Mouse (Mus musculus): ENCODE data around the gene 4930404H24Rik. TPM values are rescaled to one million over a fixed set of nuclear protein-coding genes. Genes with fewer than 3 reads are reported as not detected.

The 4930404H24Rik gene
- polyA plus RNA-seq, 1 experiment from 2014 or later, result not detected

GRCm38 (mm10) chr2:153469764-153470163, 22.8 kb upstream of the 4930404H24Rik start:
- Histone ChIP-seq H3K9me3 (ENCODE audit: control insufficient read depth, low read length) (no peaks in the 10 kb centered on the region), H3K27ac (ENCODE audit: low read depth, low read length) (no peak overlapping the region), H3K4me1 (replicated peaks; ENCODE audit: control insufficient read depth, insufficient read depth, low read length) (0 out of 2 replicates have a peak, but pooled peaks cover 3% of the 10 kb centered on the region), H3K9ac (ENCODE audit: low read length) (no peak overlapping the region), H3K27me3 (ENCODE audit: control insufficient read depth, insufficient read depth, low read length) (no peaks in the 10 kb centered on the region), H3K4me2 (ENCODE audit: low read depth, low read length, severe bottlenecking) (no peak overlapping the region), H3K4me3 (ENCODE audit: low read depth, low read length) (no peak overlapping the region), H3K36me3 (ENCODE audit: control insufficient read depth, insufficient read depth, low read length) (no peaks in the 10 kb centered on the region)
- WGBS, result 43% methylated on average over 4 of the region's 4 CpGs
- DNase-seq (ENCODE audit: low spot score) (no peak), ATAC-seq (replicated peaks; ENCODE audit: low FRiP score) (no peak)

- Histone ChIP-seq H3K9me3 (ENCODE audit: control insufficient read depth, low read length) (no peaks in the 10 kb centered on the region), H3K4me2 (ENCODE audit: low read depth, low read length, severe bottlenecking) (no peak overlapping the region)
These were observed 21.6 kb upstream of the 4930404H24Rik start for GRCm38 (mm10) chr2:153470983-153471382.

DNA sequence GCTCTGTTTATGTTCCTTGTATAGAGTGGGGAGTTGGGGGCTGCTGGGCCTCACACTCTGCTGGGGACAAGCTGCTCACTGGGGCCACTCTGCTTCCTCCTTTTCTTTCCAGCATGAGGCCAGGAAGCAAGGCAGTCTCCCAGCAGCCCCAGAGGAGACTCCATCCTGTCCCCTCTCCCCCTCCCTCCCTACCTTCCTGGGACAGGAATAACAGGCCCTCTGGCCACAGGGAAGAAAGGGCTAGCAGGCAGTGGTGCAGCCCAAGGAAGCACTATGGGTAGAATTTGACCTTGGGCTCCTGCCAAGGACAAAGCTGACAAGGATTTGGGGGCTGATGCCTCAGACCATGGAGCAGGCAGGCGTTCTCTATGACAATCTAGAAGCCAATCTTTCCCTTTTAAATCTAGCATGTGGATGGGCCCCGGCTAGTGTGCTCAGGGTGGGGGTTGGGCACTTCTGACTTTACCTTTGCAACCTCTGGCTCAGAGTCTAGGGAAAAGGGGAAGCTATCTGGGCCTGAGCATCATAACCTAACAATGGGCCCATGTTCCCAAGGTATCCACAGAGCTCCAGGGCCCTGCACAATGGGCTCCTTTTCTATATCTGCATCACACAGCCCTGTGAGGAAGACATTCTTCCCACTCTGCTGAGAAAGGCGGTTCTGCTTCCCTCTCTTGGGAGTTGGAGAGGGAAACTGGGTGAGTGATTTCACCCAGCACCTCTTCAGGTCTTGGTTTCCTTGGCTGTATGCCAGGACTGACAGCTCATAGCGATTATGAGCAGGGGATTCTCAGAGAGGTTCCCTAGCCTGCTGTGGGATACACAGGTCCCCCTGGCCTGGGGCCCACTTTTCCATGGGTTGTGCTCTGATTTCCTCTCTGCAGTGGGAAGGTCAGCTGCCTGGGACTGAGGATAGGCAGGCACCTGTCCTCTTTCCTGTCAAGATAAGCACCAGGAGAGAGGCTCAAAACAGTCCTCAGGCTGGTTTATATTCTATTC, 17.2 kb upstream of the 4930404H24Rik start:
- Histone ChIP-seq H3K9me3 (ENCODE audit: control insufficient read depth, low read length) (no peaks in the 10 kb centered on the region), H3K9ac (ENCODE audit: low read length) (no peak overlapping the region), H3K36me3 (ENCODE audit: control insufficient read depth, insufficient read depth, low read length) (no peaks in the 10 kb centered on the region), H3K27me3 (ENCODE audit: control insufficient read depth, insufficient read depth, low read length) (no peaks in the 10 kb centered on the region; the same call in 1 of the 2 replicates), H3K4me2 (ENCODE audit: low read depth, low read length, severe bottlenecking) (no peak overlapping the region), H3K27ac (ENCODE audit: low read depth, low read length) (no peak overlapping the region), H3K4me3 (ENCODE audit: low read depth, low read length) (no peak overlapping the region), H3K4me1 (replicated peaks; ENCODE audit: control insufficient read depth, insufficient read depth, low read length) (no peaks in the 10 kb centered on the region; the same call in 1 of the 2 replicates)
- 56% methylated on average over 4 of the region's 4 CpGs for WGBS
- DNase-seq (ENCODE audit: low spot score) (no peak), ATAC-seq (replicated peaks; ENCODE audit: low FRiP score) (no peak)

More at GRCm38 (mm10) chr2:153470983-153471382, 21.6 kb upstream of the 4930404H24Rik start:
- Histone ChIP-seq H3K36me3 (ENCODE audit: control insufficient read depth, insufficient read depth, low read length) (no peaks in the 10 kb centered on the region), H3K9ac (ENCODE audit: low read length) (no peak overlapping the region), H3K4me1 (replicated peaks; ENCODE audit: control insufficient read depth, insufficient read depth, low read length) (peaks cover 3% of the 10 kb centered on the region; the same call in 1 of the 2 replicates), H3K27ac (ENCODE audit: low read depth, low read length) (no peak overlapping the region), H3K27me3 (ENCODE audit: control insufficient read depth, insufficient read depth, low read length) (no peaks in the 10 kb centered on the region), H3K4me3 (ENCODE audit: low read depth, low read length) (no peak overlapping the region)
- DNase-seq (ENCODE audit: low spot score) (no peak), ATAC-seq (replicated peaks; ENCODE audit: low FRiP score) (no peak)
- WGBS, result 61% methylated on average over 3 of the region's 3 CpGs

GRCm38 (mm10) chr2:153478583-153478982, 14.0 kb upstream of the 4930404H24Rik start:
- 9% methylated on average over 4 of the region's 4 CpGs for WGBS
- no peak overlapping the region for H3K9ac ChIP-seq (ENCODE audit: low read length)
- no peaks in the 10 kb centered on the region for H3K9me3 ChIP-seq (ENCODE audit: control insufficient read depth, low read length)
- H3K36me3 ChIP-seq (ENCODE audit: control insufficient read depth, insufficient read depth, low read length), result no peaks in the 10 kb centered on the region
- no peak overlapping the region for H3K4me3 ChIP-seq (ENCODE audit: low read depth, low read length)
- ATAC-seq (replicated peaks; ENCODE audit: low FRiP score) (peak; percentile 73), DNase-seq (ENCODE audit: low spot score) (peak; percentile 80)
- peaks cover 10% of the 10 kb centered on the region for H3K4me1 ChIP-seq (replicated peaks; ENCODE audit: control insufficient read depth, insufficient read depth, low read length)
- no peaks in the 10 kb centered on the region; the same call in 1 of the 2 replicates for H3K27me3 ChIP-seq (ENCODE audit: control insufficient read depth, insufficient read depth, low read length)
- H3K4me2 ChIP-seq (ENCODE audit: low read depth, low read length, severe bottlenecking), result no peak overlapping the region
- H3K27ac ChIP-seq (ENCODE audit: low read depth, low read length), result no peak overlapping the region

DNA sequence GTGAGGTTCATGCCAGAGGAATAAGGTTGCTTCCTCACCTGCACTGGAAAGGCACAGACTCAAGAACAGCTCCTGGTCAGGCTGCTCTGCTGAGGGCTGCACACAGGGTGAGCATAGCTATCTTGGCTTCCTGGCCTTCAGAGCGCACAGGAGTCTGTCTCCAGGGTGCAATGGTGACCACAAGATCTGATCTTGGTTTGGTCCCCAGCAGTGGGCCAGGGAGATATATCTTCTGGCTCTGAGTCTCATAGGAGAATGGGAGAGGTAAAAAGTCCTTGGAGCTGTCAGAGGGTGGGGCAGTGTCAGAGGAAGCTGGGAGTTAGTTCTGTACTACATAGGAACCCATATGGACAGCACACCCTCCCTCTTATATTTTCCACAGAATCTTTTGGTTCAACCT, 13.1 kb upstream of the 4930404H24Rik start:
- Histone ChIP-seq H3K36me3 (ENCODE audit: control insufficient read depth, insufficient read depth, low read length) (no peaks in the 10 kb centered on the region), H3K27ac (ENCODE audit: low read depth, low read length) (no peak overlapping the region), H3K4me1 (replicated peaks; ENCODE audit: control insufficient read depth, insufficient read depth, low read length) (peaks cover 14% of the 10 kb centered on the region), H3K27me3 (ENCODE audit: control insufficient read depth, insufficient read depth, low read length) (no peaks in the 10 kb centered on the region; the same call in 1 of the 2 replicates), H3K9me3 (ENCODE audit: control insufficient read depth, low read length) (no peaks in the 10 kb centered on the region), H3K9ac (ENCODE audit: low read length) (no peak overlapping the region), H3K4me3 (ENCODE audit: low read depth, low read length) (no peak overlapping the region), H3K4me2 (ENCODE audit: low read depth, low read length, severe bottlenecking) (no peak overlapping the region)
- ATAC-seq (replicated peaks; ENCODE audit: low FRiP score) (no peak), DNase-seq (ENCODE audit: low spot score) (no peak)
- WGBS, result 95% methylated on average over 1 of the region's 1 CpGs

DNA sequence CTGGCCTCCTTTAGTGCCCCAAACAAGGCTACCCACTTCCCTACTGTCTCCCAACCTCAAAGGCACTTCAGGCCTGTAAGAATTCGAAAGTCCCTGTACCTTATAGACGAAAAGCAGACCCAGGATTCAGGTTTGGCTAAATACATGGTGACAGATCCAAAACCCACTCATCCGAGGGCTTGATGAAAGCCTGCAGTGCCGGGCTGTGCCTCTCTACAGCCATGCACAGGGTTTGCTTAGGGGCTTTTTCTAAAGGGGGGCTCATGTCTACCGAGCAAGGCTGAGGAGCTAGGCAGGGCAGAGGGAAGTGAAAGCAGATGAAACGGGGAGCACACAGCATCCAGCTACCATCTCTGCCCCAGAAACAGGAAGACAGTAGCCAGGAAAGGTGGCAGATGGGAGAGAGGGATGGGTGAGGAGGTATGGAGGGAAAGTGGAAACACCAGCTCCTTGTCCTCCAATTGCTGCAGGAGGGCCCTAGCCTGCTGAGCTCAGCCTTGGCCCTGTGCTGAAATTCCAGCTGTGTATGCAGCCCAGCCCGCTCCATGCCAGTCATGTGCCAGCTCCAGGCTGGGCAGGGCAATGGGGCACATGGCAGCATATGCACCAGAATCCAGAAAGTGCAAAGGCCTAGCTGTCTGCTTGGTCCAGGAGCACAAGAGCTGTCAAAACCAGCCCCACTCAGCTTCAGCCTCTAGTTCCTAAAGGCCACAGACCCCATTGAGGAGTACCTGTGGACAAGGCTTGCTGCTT, 11.3 kb upstream of the 4930404H24Rik start:
- Histone ChIP-seq H3K9me3 (ENCODE audit: control insufficient read depth, low read length) (no peaks in the 10 kb centered on the region), H3K27me3 (ENCODE audit: control insufficient read depth, insufficient read depth, low read length) (no peaks in the 10 kb centered on the region; the same call in 1 of the 2 replicates), H3K4me1 (replicated peaks; ENCODE audit: control insufficient read depth, insufficient read depth, low read length) (peaks cover 14% of the 10 kb centered on the region), H3K4me2 (ENCODE audit: low read depth, low read length, severe bottlenecking) (no peak overlapping the region), H3K27ac (ENCODE audit: low read depth, low read length) (no peak overlapping the region), H3K4me3 (ENCODE audit: low read depth, low read length) (no peak overlapping the region), H3K9ac (ENCODE audit: low read length) (no peak overlapping the region), H3K36me3 (ENCODE audit: control insufficient read depth, insufficient read depth, low read length) (no peaks in the 10 kb centered on the region)
- WGBS, result 75% methylated on average over 7 of the region's 7 CpGs
- ATAC-seq (replicated peaks; ENCODE audit: low FRiP score), result no peak
- no peak for DNase-seq (ENCODE audit: low spot score)

DNA sequence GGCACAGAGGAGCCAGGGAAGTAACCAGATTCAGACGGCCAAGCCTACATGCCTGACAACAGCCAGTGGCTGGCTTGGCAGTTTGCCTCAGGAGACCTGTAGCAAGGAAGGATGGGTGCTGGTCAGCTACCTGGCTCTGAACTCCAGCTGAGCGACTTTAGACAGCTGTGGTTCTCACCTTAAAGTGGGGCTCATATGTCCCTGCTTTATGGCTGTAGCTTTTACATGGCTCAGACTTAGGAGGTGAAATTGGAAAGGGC, 10.8 kb upstream of the 4930404H24Rik start:
- DNase-seq (ENCODE audit: low spot score), result no peak
- Histone ChIP-seq H3K27ac (ENCODE audit: low read depth, low read length) (no peak overlapping the region), H3K4me1 (replicated peaks; ENCODE audit: control insufficient read depth, insufficient read depth, low read length) (peaks cover 14% of the 10 kb centered on the region), H3K4me3 (ENCODE audit: low read depth, low read length) (no peak overlapping the region), H3K9me3 (ENCODE audit: control insufficient read depth, low read length) (no peaks in the 10 kb centered on the region), H3K9ac (ENCODE audit: low read length) (no peak overlapping the region), H3K36me3 (ENCODE audit: control insufficient read depth, insufficient read depth, low read length) (no peaks in the 10 kb centered on the region), H3K4me2 (ENCODE audit: low read depth, low read length, severe bottlenecking) (no peak overlapping the region), H3K27me3 (ENCODE audit: control insufficient read depth, insufficient read depth, low read length) (no peaks in the 10 kb centered on the region; the same call in 1 of the 2 replicates)
- ATAC-seq (replicated peaks; ENCODE audit: low FRiP score), result no peak
- WGBS, result 83% methylated on average over 2 of the region's 2 CpGs

DNA sequence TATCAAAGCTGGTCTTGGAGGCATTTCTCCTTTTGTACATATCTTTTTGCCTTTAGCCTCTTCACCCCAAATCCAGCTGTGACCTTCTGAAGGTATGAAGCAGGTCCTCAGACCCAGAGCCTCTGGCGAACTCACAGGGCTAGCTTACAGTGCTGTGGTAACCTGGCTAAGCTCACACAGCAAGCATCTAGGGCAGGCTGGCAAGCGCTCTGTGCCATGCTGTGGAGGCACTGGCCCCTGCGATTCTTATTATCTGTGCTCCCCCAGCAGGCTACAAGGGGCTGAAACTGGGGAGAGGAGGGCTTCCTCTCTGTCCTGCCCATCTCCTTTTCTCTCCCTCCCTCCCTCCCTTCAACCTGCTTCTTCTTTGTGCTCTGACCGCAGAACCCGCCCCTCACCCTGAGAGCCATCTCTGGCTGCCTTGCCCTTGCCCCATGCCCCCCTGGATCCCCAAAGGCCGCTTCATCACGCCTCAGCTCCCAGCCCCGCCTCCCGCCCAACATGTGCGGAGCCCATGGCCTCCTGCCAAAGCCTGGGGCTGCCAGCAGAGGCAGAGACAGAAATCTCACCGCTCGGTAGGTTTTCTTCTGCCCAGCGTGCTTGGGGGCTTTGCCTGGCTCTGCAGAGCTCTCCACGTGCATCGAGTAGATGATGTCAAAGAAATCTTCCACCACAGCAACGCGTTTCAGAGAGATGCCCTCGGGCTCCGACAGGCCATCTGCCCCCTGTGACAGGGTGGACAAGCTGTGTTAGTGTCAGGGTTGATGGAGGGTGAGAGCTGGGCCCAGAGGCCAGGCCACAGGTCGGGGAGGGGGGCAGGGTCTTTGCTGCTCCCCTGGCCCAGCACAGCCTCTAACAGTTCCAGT, 9.2 kb upstream of the 4930404H24Rik start:
- ATAC-seq (replicated peaks; ENCODE audit: low FRiP score), result peak; percentile 51
- no peaks in the 10 kb centered on the region; the same call in 1 of the 2 replicates for H3K27me3 ChIP-seq (ENCODE audit: control insufficient read depth, insufficient read depth, low read length)
- peak; percentile 82 for DNase-seq (ENCODE audit: low spot score)
- H3K27ac ChIP-seq (ENCODE audit: low read depth, low read length), result peak overlapping the region; percentile 73
- H3K9me3 ChIP-seq (ENCODE audit: control insufficient read depth, low read length), result no peaks in the 10 kb centered on the region
- H3K4me3 ChIP-seq (ENCODE audit: low read depth, low read length), result no peak overlapping the region
- H3K4me2 ChIP-seq (ENCODE audit: low read depth, low read length, severe bottlenecking), result peak overlapping the region; percentile 27; the same call in 1 of the 2 replicates
- WGBS, result 7% methylated on average over 20 of the region's 20 CpGs
- H3K36me3 ChIP-seq (ENCODE audit: control insufficient read depth, insufficient read depth, low read length), result no peaks in the 10 kb centered on the region
- H3K4me1 ChIP-seq (replicated peaks; ENCODE audit: control insufficient read depth, insufficient read depth, low read length), result peaks cover 14% of the 10 kb centered on the region
- H3K9ac ChIP-seq (ENCODE audit: low read length), result peak overlapping the region; percentile 30
